Mouse (Mus musculus) left cerebral cortex, adult 9 months (tissue): ENCODE measurements at regions not wholly inside any gene's neighbourhood (a gene's known extent, or its start where the extent isn't known, plus 50 kb on each side); places are given as distances from the start of the nearest gene placed in this dataset.

Source experiments
- DNase-seq, 2 experiments: peaks; one replicate each; pipeline ENCODE4 v3.0.0; 2022; ENCODE audit warnings: low spot score in 2 of 2

- no peak for DNase-seq
Measured at GRCm38 (mm10) chr4:105327711-105328471, 170.7 kb downstream of the Plpp3 start.

DNA sequence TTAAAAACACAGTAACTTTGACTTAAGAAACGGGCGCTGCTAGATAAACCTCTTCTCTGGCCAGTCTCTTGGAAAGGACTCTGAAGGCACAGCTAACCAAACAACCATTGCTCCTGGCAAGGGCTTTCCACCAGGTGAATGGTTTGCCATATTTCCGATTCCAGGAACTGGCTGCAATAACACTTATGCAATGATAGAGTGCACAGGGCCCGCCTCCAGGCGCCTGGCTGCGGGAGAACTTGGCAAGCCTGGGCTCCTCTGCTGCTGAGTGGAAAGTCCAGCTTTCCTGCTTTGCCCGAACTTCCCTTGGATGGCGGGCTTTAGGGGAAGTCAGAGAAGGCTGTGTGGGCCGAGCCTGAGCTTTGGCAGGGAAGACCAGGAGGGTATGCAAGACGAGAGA, 171.6 kb downstream of the Plpp3 start:
- DNase-seq: no peak

GRCm38 (mm10) chr4:105332081-105332480, 174.9 kb downstream of the Plpp3 start:
- DNase-seq: no peak

DNA sequence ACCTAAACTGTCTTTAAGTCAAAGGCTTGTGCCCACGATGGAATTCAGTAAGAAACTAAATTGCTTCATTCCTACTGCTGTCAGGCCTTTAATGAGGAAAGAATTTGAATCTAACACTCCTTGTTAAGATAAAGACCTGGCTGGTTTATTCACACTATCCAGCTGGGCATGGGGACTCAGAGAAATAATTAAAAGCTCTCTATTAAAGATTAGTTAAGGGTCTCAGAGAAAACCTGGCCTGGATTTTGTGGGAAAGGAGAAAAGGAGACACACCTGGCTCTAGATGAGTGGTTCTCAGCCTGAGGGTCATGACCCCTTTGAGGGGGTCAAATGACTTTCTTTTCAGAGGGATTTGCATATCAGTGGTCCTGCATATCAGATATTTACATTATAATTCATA, 178.7 kb downstream of the Plpp3 start:
- DNase-seq: no peak

GRCm38 (mm10) chr4:105336557-105336956, 179.4 kb downstream of the Plpp3 start:
- no peak for DNase-seq

GRCm38 (mm10) chr4:105338131-105338530, 181.0 kb downstream of the Plpp3 start:
- no peak for DNase-seq

GRCm38 (mm10) chr4:105338861-105339260, 181.7 kb downstream of the Plpp3 start:
- peak in 1 of 2 experiments; percentile 21 for DNase-seq

DNA sequence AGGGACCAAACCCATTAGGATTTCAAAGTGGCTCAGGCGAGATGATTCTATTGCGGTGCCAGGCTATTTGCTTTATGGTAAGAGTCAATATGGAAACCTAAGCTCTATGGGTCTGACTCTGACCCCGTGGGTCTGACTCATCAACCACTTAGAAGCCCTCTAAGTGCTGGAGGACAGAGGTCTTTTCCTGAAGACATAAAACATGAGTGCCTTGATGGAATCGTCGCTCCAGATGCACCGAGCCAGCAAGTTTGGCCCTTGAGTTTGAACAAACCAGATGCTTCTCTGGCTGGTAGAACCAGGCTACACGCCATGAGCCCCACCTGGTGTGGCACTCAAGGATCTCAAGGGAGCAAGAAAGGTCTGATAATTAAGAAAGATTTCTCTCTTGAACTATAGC, 184.1 kb downstream of the Plpp3 start:
- no peak for DNase-seq

GRCm38 (mm10) chr4:105346846-105347245, 189.7 kb downstream of the Plpp3 start:
- DNase-seq: no peak

DNA sequence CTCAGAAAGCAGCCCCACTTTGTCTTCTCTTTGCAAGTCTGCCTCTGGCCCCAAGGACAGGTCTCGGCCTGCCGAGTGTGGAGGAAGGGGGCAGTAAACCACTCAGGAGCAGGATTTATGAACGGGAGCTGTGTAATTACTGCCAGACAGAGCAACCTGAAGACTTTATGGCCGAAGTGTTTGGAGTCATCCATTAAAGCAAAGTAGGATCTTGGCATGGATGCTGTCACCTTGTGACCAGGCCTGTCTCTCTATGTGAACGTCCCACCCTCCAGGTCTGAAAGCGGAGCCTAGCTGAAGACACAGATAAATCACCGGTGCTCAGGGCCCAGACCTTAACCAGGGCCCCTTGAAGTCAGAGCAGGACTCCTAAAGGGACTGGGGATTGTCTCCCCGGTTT, 190.8 kb downstream of the Plpp3 start:
- no peak for DNase-seq

- DNase-seq: no peak
Measured at GRCm38 (mm10) chr4:105349316-105350207, 192.4 kb downstream of the Plpp3 start.

- no peak for DNase-seq
Measured at GRCm38 (mm10) chr4:105352342-105352741, 195.2 kb downstream of the Plpp3 start.

DNA sequence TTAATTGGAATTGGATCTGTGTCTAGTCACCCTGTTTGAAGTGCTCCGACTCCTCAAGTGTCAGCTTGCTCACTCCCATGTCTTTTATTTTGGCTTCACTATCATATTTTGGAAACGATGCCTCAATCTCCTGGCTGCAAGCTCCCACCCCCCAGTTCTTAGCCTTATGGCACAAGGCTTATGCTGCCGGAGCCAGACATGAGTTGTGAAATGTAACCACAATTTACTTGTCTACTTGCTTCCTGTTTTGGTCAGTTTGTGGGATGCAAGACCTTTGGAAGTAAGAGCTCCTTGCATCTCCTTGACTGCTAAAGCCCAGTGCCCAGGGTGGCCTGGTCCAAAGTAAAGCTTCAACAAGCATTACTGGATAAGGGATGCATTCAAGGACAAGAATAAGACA, 195.8 kb downstream of the Plpp3 start:
- DNase-seq: no peak

DNA sequence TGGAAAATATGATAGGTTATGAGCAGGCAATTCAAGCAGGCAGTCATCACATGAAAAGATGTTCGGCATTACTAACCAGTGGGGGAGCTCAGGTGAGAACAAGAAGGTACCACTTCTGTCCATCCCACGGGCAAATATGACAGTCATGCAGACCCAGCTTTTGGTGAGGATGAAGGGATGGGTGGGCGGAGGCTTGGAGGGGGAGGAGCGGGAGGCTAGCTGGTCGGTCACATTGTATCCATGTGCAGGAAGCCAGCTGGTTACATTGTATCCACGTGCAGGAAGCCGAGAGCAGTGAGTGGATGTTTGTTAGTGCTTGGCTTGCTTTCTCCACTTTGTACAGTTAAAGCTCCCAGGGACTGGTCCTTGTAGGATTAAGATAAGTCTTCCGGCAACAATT, 196.9 kb downstream of the Plpp3 start:
- no peak for DNase-seq

GRCm38 (mm10) chr4:105356616-105357015, 199.5 kb downstream of the Plpp3 start:
- no peak for DNase-seq

DNA sequence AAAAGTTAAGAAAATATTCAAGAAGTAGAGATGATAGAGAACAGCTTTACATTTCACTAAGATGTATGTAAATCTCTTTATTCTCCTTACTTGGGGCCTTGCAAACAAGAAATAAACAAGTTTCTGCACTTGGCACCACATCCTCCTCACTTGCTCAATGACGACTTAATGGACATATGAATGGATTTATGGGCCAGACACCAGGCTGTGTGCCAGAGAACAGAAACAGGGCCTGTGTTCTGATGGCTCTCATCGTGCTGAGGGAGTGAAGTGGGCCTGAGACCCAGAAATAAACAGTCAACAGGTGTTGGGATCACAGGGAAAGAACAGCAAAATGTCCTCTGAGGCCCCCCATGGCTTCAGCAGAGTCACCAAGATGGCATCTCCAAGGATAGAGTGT, 201.6 kb downstream of the Plpp3 start:
- no peak for DNase-seq

GRCm38 (mm10) chr4:105364496-105364895, 207.3 kb downstream of the Plpp3 start:
- DNase-seq: no peak

DNA sequence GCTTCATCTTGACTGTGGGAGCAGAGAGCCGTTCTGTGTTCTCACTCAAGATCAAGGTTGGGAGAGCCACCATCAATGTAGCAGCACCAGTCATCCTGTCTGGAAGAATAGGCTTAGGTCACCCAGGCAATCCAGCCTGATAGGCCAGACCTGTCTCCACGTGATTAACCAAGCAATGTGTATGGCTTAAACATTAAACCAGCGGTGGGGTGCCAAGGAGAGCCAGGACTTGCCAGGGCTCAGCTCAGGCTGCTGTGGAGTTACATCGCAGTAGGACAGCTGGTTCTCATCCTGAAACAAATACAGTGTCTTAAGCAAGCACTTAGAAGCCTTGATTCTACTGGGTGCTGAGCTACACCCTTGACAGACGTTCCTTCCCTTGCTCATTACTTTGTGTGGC, 207.9 kb downstream of the Plpp3 start:
- no peak for DNase-seq

GRCm38 (mm10) chr4:105376591-105376990, 219.4 kb downstream of the Plpp3 start:
- no peak for DNase-seq

DNA sequence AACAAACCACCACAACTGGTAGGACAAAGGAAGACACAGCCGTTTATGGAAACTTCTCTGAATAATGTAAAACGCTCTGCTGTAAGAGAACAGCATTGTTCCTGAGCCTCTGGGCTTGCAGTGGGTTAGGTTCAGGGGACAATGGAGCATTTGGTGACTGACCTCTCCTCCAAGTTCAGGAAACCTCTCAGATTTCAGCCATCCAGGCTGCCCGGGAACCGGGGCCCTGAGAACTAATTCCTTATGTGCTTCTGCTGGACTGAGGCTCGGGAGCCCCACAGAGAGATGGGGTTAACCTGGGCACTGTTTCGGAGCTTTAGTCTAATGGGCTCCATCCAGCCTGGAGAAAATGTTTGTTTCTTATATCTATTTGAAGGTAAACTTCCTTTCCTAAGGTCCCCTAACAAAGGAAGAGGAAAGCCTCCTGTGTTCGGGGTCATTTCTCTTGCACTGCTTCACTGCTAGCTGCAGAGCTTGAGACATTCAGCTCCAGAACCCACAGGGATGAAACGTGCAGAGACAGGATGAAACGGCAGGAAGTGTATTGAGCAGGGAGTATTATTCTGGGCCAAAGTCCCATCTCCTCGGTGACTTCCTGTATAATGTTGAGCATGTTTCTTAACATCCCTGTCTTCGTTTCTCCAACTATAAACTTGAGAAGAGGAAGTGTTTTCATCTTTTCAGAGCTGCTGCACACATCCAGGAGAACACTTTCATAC, 220.5 kb downstream of the Plpp3 start:
- DNase-seq: no peak

- DNase-seq: no peak
Measured at GRCm38 (mm10) chr4:105384826-105385225, 227.7 kb downstream of the Plpp3 start.

- DNase-seq: no peak
Measured at GRCm38 (mm10) chr4:105385481-105385880, 228.3 kb downstream of the Plpp3 start.
